Mouse (Mus musculus) MEL (cell line): ENCODE results near the gene Slco2b1. TPM values are rescaled to one million over a fixed set of nuclear protein-coding genes. Genes with fewer than 3 reads are reported as not detected.
"Not testable (repeated sequence)": the region's sequence is repeated elsewhere in the genome, so short reads cannot be mapped to it uniquely, and the experiment has no call there.

Experiments
- DNase-seq: peaks from one replicate; pipeline ENCODE4 v3.0.0; 2011; ENCODE audit warnings: low read depth, low spot score
- H3K27ac ChIP-seq: 2 replicates; pipeline ENCODE4 v1.5.1; 2012; ENCODE audit warnings: low read depth, mild to moderate bottlenecking, control low read depth, low read length, moderate library complexity; ENCODE audit not compliant: control insufficient read depth
- H3K27me3 ChIP-seq, 2 experiments: fragments of 150-350 bp in 1 of 2; sonication (generic) in 1 of 2; 2 replicates each; pipeline ENCODE4 v1.6.1; 2012; ENCODE audit warnings: low read length in 2 of 2, mild to moderate bottlenecking in 2 of 2, improper control_type of control experiment in 1 of 2, moderate library complexity in 1 of 2; ENCODE audit not compliant: insufficient read depth in 2 of 2, control insufficient read depth in 1 of 2
- H3K36me3 ChIP-seq, 2 experiments: 2 replicates each; pipeline ENCODE4 v1.6.1; 2012 to 2014; ENCODE audit warnings: low read length in 2 of 2, improper control_type of control experiment in 1 of 2, inconsistent platforms in 1 of 2, mild to moderate bottlenecking in 1 of 2; ENCODE audit not compliant: insufficient read depth in 2 of 2, control insufficient read depth in 1 of 2
- H3K4me1 ChIP-seq, 2 experiments: fragments of 150-350 bp in 1 of 2; sonication (generic) in 1 of 2; 2 replicates each; pipeline ENCODE4 v1.6.1; 2012; ENCODE audit warnings: low read length in 2 of 2, improper control_type of control experiment in 1 of 2, mild to moderate bottlenecking in 1 of 2; ENCODE audit not compliant: insufficient read depth in 2 of 2, control insufficient read depth in 1 of 2
- H3K4me3 ChIP-seq, 2 experiments: fragments of 150-350 bp in 1 of 2; sonication (generic) in 1 of 2; 2 replicates each; pipeline ENCODE4 v1.5.1; 2012; ENCODE audit warnings: low read depth in 2 of 2, low read length in 2 of 2, mild to moderate bottlenecking in 2 of 2, moderate library complexity in 2 of 2, control low read depth in 1 of 2, improper control_type of control experiment in 1 of 2; ENCODE audit not compliant: control insufficient read depth in 1 of 2, insufficient read depth in 1 of 2
- H3K79me2 ChIP-seq: 2 replicates; pipeline ENCODE4 v1.6.1; 2012; ENCODE audit warnings: mild to moderate bottlenecking, low read length, moderate library complexity; ENCODE audit not compliant: control insufficient read depth, poor library complexity, insufficient read depth
- H3K9ac ChIP-seq: 2 replicates; pipeline ENCODE4 v1.6.1; 2012; ENCODE audit warnings: low read depth, mild to moderate bottlenecking, control low read depth, low read length, moderate library complexity; ENCODE audit not compliant: control insufficient read depth, poor library complexity, severe bottlenecking
- H3K9me3 ChIP-seq: fragments of 150-350 bp; sonication (generic); replicated peaks from 2 replicates; pipeline ENCODE4 v1.6.1; 2012; ENCODE audit warnings: mild to moderate bottlenecking, low read length, improper control_type of control experiment, moderate library complexity; ENCODE audit not compliant: insufficient read depth
- CHD1 ChIP-seq: IDR thresholded peaks from 2 replicates; pipeline ENCODE4 v1.6.1; 2012; ENCODE audit warnings: low read depth, mild to moderate bottlenecking, inconsistent platforms, low read length, improper control_type of control experiment
- CHD2 ChIP-seq: IDR thresholded peaks from 2 replicates; pipeline ENCODE4 v1.6.1; 2011; ENCODE audit warnings: low read length, improper control_type of control experiment
- CTCF ChIP-seq, 3 experiments: IDR thresholded peaks in 2 of 3; conservative IDR thresholded peaks in 1 of 3; 2 replicates each; pipeline ENCODE4 v1.5.1; 2011 to 2012; ENCODE audit warnings: low read length in 3 of 3, low read depth in 2 of 3, mild to moderate bottlenecking in 2 of 3, improper control_type of control experiment in 1 of 3, inconsistent platforms in 1 of 3, mixed read lengths in 1 of 3, moderate library complexity in 1 of 3; ENCODE audit not compliant: control insufficient read depth in 1 of 3, insufficient read depth in 1 of 3, poor library complexity in 1 of 3, severe bottlenecking in 1 of 3
- ELF1 ChIP-seq: IDR thresholded peaks from 2 replicates; pipeline ENCODE4 v1.6.1; 2014; ENCODE audit warnings: low read depth, mild to moderate bottlenecking, inconsistent platforms, low read length, improper control_type of control experiment, moderate library complexity
- EP300 ChIP-seq, 2 experiments: IDR thresholded peaks; 2 replicates each; pipeline ENCODE4 v1.6.1; 2011; ENCODE audit warnings: improper control_type of control experiment in 2 of 2, low read length in 2 of 2, low read depth in 1 of 2, mild to moderate bottlenecking in 1 of 2
- GATA1 ChIP-seq: IDR thresholded peaks from 2 replicates; pipeline ENCODE4 v1.6.1; 2011; ENCODE audit warnings: low read depth, low read length, improper control_type of control experiment
- KAT2A ChIP-seq: conservative IDR thresholded peaks from 2 replicates; pipeline ENCODE4 v1.6.1; 2012; ENCODE audit warnings: low read depth, low read length, improper control_type of control experiment, inconsistent platforms
- MAZ ChIP-seq: IDR thresholded peaks from 2 replicates; pipeline ENCODE4 v1.6.1; 2012; ENCODE audit warnings: low read depth, mild to moderate bottlenecking, inconsistent platforms, low read length, improper control_type of control experiment
- MEF2A ChIP-seq: IDR thresholded peaks from 2 replicates; pipeline ENCODE4 v1.6.1; 2014; ENCODE audit warnings: low read depth, mild to moderate bottlenecking, inconsistent platforms, low read length, improper control_type of control experiment; ENCODE audit not compliant: poor library complexity, insufficient replicate concordance, severe bottlenecking; ENCODE audit errors: extremely low read depth
- MXI1 ChIP-seq: IDR thresholded peaks from 2 replicates; pipeline ENCODE4 v1.6.1; 2011; ENCODE audit warnings: mild to moderate bottlenecking, low read depth, low read length, improper control_type of control experiment
- MYB ChIP-seq: IDR thresholded peaks from 2 replicates; pipeline ENCODE4 v1.6.1; 2011; ENCODE audit warnings: mild to moderate bottlenecking, low read depth, low read length, improper control_type of control experiment
- POLR2A ChIP-seq, 2 experiments: IDR thresholded peaks; 2 replicates each; pipeline ENCODE4 v1.6.1; 2011 to 2012; ENCODE audit warnings: low read length in 2 of 2, mild to moderate bottlenecking in 2 of 2, control low read depth in 1 of 2, improper control_type of control experiment in 1 of 2, low read depth in 1 of 2, moderate library complexity in 1 of 2; ENCODE audit not compliant: control insufficient read depth in 1 of 2, insufficient read depth in 1 of 2, poor library complexity in 1 of 2
- SIN3A ChIP-seq: IDR thresholded peaks from 2 replicates; pipeline ENCODE4 v1.6.1; 2012; ENCODE audit warnings: low read length, improper control_type of control experiment, inconsistent platforms
- SMC3 ChIP-seq: IDR thresholded peaks from 2 replicates; pipeline ENCODE4 v1.6.1; 2011; ENCODE audit warnings: low read depth, low read length, improper control_type of control experiment
- TCF12 ChIP-seq: IDR thresholded peaks from 2 replicates; pipeline ENCODE4 v1.6.1; 2014; ENCODE audit warnings: low read depth, mild to moderate bottlenecking, inconsistent platforms, low read length, improper control_type of control experiment, moderate library complexity
- UBTF ChIP-seq: IDR thresholded peaks from 2 replicates; pipeline ENCODE4 v1.6.1; 2012; ENCODE audit warnings: low read depth, mild to moderate bottlenecking, inconsistent platforms, low read length, improper control_type of control experiment, moderate library complexity, borderline replicate concordance; ENCODE audit not compliant: insufficient read depth
- ZNF384 ChIP-seq: IDR thresholded peaks from 2 replicates; pipeline ENCODE4 v1.6.1; 2012; ENCODE audit warnings: low read depth, mild to moderate bottlenecking, inconsistent platforms, low read length, improper control_type of control experiment
- polyA plus RNA-seq, 2 experiments: library from polyadenylated mRNA; stranded (reverse) in 1 of 2; unstranded in 1 of 2; fragments of >175 nt in 1 of 2; fragments of >200 nt in 1 of 2; gene quantifications; 2 replicates each; pipeline versions ENCODE4 v1.2.1 to v1.2.4; 2012; ENCODE audit warnings: low replicate concordance in 2 of 2, low read depth in 1 of 2; ENCODE audit not compliant: insufficient read length in 2 of 2, insufficient read depth in 1 of 2, missing spikeins in 1 of 2
- total RNA-seq: library from RNA; depleted of rRNA; stranded (reverse); fragments of 300-350 nt; gene quantifications from 2 replicates; pipeline ENCODE4 v1.2.3, GENCODE M21; 2012; rRNA removed

Gene Slco2b1
- total RNA-seq: not detected in 2 replicates
- polyA plus RNA-seq: under 1 TPM in 1 of 2 experiments, not detected in 1; 0.06 TPM

- no peaks in the 10 kb centered on the region for H3K79me2 ChIP-seq
- H3K4me3 ChIP-seq: no peak within 1 kb of the TSS
- H3K9me3 ChIP-seq: no peaks in the 10 kb centered on the region
- H3K27ac ChIP-seq: no peak within 1 kb of the TSS
- H3K9ac ChIP-seq: no peak within 1 kb of the TSS
- TF ChIP-seq CTCF (IDR thresholded peaks at IDR 0.05 in 2 of 3, conservative IDR thresholded peaks at IDR 0.05 in 1 of 3; ENCODE audit: control insufficient read depth in 1 of 3, insufficient read depth in 1 of 3, low read depth in 2 of 3, low read length in 3 of 3, poor library complexity in 1 of 3, severe bottlenecking in 1 of 3): no peak
- no peak for TF ChIP-seq ZNF384
- no peak for TF ChIP-seq TCF12
- no peak for TF ChIP-seq SMC3
- DNase-seq: no peak
- peaks cover 0 to 2% of the 10 kb centered on the region in 2 experiments; a peak in 1 of 4 replicates for H3K36me3 ChIP-seq
- H3K4me1 ChIP-seq: peaks cover 0 to 6% of the 10 kb centered on the region in 2 experiments; a peak in 3 of 4 replicates
- H3K27me3 ChIP-seq: peaks cover 1 to 3% of the 10 kb centered on the region in 2 experiments; a peak in 2 of 4 replicates
These were observed at the start of gene Slco2b1 for GRCm38 (mm10) chr7:99711166-99711565. TSS of gene Slco2b1 (minus strand) at chr7:99711340.

GRCm38 (mm10) chr7:99739276-99739675 lies 28.1 kb upstream of the Slco2b1 start:
- no peak overlapping the region for H3K4me3 ChIP-seq
- 0 out of 4 replicates have a peak, but pooled peaks cover 0 to 2% of the 10 kb centered on the region in 2 experiments for H3K4me1 ChIP-seq
- TF ChIP-seq POLR2A (IDR thresholded peaks at IDR 0.05; ENCODE audit: control insufficient read depth in 1 of 2, insufficient read depth in 1 of 2, low read depth in 1 of 2, low read length in 2 of 2, poor library complexity in 1 of 2) (no peak), MXI1 (no peak), MEF2A (no peak)
- no peaks in the 10 kb centered on the region for H3K79me2 ChIP-seq
- peaks cover 0 to 2% of the 10 kb centered on the region in 2 experiments for H3K27me3 ChIP-seq
- H3K27ac ChIP-seq: no peak overlapping the region
- H3K9me3 ChIP-seq: no peaks in the 10 kb centered on the region
- H3K9ac ChIP-seq: no peak overlapping the region
- DNase-seq: no peak
- peaks cover 0 to 2% of the 10 kb centered on the region in 2 experiments; a peak in 2 of 4 replicates for H3K36me3 ChIP-seq

- not testable (repeated sequence) for H3K27me3 ChIP-seq, DNase-seq, H3K27ac ChIP-seq, H3K4me1 ChIP-seq, H3K9ac ChIP-seq, H3K79me2 ChIP-seq, H3K9me3 ChIP-seq, H3K36me3 ChIP-seq, H3K4me3 ChIP-seq
These were observed 24.4 kb upstream of the Slco2b1 start for GRCm38 (mm10) chr7:99735491-99735890.

- H3K27me3 ChIP-seq: peaks cover 0 to 3% of the 10 kb centered on the region in 2 experiments; a peak in 2 of 4 replicates
- H3K9ac ChIP-seq: no peak overlapping the region
- H3K36me3 ChIP-seq: peaks cover 0 to 2% of the 10 kb centered on the region in 2 experiments; a peak in 2 of 4 replicates
- peak; percentile 10 for DNase-seq
- no peaks in the 10 kb centered on the region for H3K79me2 ChIP-seq
- TF ChIP-seq CTCF (IDR thresholded peaks at IDR 0.05 in 2 of 3, conservative IDR thresholded peaks at IDR 0.05 in 1 of 3; ENCODE audit: control insufficient read depth in 1 of 3, insufficient read depth in 1 of 3, low read depth in 2 of 3, low read length in 3 of 3, poor library complexity in 1 of 3, severe bottlenecking in 1 of 3): no peak
- no peak for TF ChIP-seq MAZ
- TF ChIP-seq KAT2A: no peak
- TF ChIP-seq GATA1: peak; percentile 29; the same call in 1 of the 2 replicates
- no peak for TF ChIP-seq ELF1
- peak in 1 of 2 experiments; percentile 48; a peak in 2 of 4 replicates for TF ChIP-seq EP300 (IDR thresholded peaks at IDR 0.05; ENCODE audit: low read depth in 1 of 2, low read length in 2 of 2)
- no peak for TF ChIP-seq CHD1
- TF ChIP-seq SIN3A: no peak
- TF ChIP-seq CHD2: no peak
- TF ChIP-seq TCF12: 0 out of 2 replicates have a peak, but pooled peaks have one; percentile 12
- TF ChIP-seq MYB: no peak
- TF ChIP-seq UBTF: no peak
- no peak overlapping the region for H3K27ac ChIP-seq
- no peak overlapping the region for H3K4me3 ChIP-seq
- H3K9me3 ChIP-seq: no peaks in the 10 kb centered on the region
- 0 out of 4 replicates have a peak, but pooled peaks cover 0 to 3% of the 10 kb centered on the region in 2 experiments for H3K4me1 ChIP-seq
These were observed 23.5 kb upstream of the Slco2b1 start for GRCm38 (mm10) chr7:99734612-99735011.
